Mouse (Mus musculus) kidney, adult 2 months (tissue): ENCODE data around the gene Exosc3. TPM values are rescaled to one million over a fixed set of nuclear protein-coding genes. Genes with fewer than 3 reads are reported as not detected.
A peak's percentile ranks its signal among the peaks of the same experiment; 100 is the strongest.

Source experiments
- DNase-seq: peaks from one replicate; pipeline ENCODE4 v3.0.0; 2021
- H3K27ac ChIP-seq: fragments of 200-500 bp; 2 replicates; pipeline ENCODE4 v1.5.1; 2012; ENCODE audit warnings: low read depth, low read length, control low read depth, inconsistent platforms; ENCODE audit not compliant: insufficient read depth
- H3K27me3 ChIP-seq: fragments of 200-500 bp; replicated peaks from 2 replicates; pipeline ENCODE4 v1.6.1; 2012; ENCODE audit warnings: mild to moderate bottlenecking, moderate library complexity, low read length, inconsistent platforms; ENCODE audit not compliant: control insufficient read depth, insufficient read depth
- H3K36me3 ChIP-seq: fragments of 200-500 bp; 2 replicates; pipeline ENCODE4 v1.6.1; 2012; ENCODE audit warnings: mild to moderate bottlenecking, moderate library complexity, low read length, inconsistent platforms; ENCODE audit not compliant: control insufficient read depth, insufficient read depth
- H3K4me1 ChIP-seq: fragments of 200-500 bp; 2 replicates; pipeline ENCODE4 v1.6.1; 2011; ENCODE audit warnings: low read length; ENCODE audit not compliant: control insufficient read depth, insufficient read depth
- H3K4me3 ChIP-seq: fragments of 200-500 bp; 2 replicates; pipeline ENCODE4 v1.5.1; 2011; ENCODE audit warnings: mild to moderate bottlenecking, low read depth, low read length, control low read depth; ENCODE audit not compliant: insufficient read depth
- CTCF ChIP-seq: fragments of 200-500 bp; conservative IDR thresholded peaks from 2 replicates; pipeline ENCODE4 v1.5.1; 2011; ENCODE audit warnings: low read depth, mild to moderate bottlenecking, control low read depth, low read length, moderate library complexity, mixed read lengths; ENCODE audit not compliant: insufficient read depth, insufficient read length
- POLR2A ChIP-seq: fragments of 200-500 bp; IDR thresholded peaks from one replicate; pipeline ENCODE4 v1.6.1; 2011; ENCODE audit warnings: low read depth, low read length, control low read depth
- WGBS: fragments of 180-500 bp; shearing (Covaris S2); methylation state at CpG from one replicate; pipeline ENCODE4 v1.1.7; 2018; 5-methylcytosine and 5-hydroxymethylcytosine counted together
- polyA plus RNA-seq: library from polyadenylated mRNA; depleted of rRNA; stranded (reverse); fragments of >200 nt; gene quantifications from 2 replicates; pipeline ENCODE4 v1.2.3, GENCODE M21; 2012; rRNA removed

Exosc3 gene
- polyA plus RNA-seq, 1 experiment, result 16.7 TPM

GRCm38 (mm10) chr4:45279981-45280548 is 62.5 kb downstream of the Exosc3 start:
- Histone ChIP-seq H3K4me1 (no peaks in the 10 kb centered on the region), H3K4me3 (no peak overlapping the region), H3K27me3 (no peaks in the 10 kb centered on the region), H3K36me3 (no peaks in the 10 kb centered on the region), H3K27ac (no peak overlapping the region)
- no peak for TF ChIP-seq POLR2A
- peak; percentile 93 for TF ChIP-seq CTCF
- peak; percentile 79 for DNase-seq
- 10% methylated on average over 4 of the region's 4 CpGs for WGBS

- DNase-seq, result no peak
Measured at GRCm38 (mm10) chr4:45279292-45279691, 63.2 kb downstream of the Exosc3 start.

DNA sequence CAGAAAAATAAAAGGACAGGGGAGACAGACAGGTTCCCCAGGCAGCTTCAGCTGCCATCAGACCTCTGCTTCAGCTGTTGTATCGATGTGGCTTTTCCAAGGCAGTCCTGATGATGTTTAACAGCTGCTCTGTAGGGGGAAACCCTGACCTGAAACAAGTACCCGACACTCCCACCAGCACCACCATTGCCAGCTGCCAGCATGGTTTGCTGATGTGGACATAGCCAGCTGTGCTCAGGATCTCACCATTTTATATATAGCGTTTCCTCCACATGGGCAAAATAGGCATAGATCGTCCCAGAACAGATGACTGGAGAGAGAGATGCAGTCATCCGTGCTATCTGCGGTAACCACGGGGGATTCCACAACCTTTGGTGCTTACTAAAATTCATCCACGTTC is 66.8 kb downstream of the Exosc3 start:
- DNase-seq, result no peak
- Histone ChIP-seq H3K27me3 (no peaks in the 10 kb centered on the region), H3K4me1 (no peaks in the 10 kb centered on the region), H3K27ac (no peak overlapping the region), H3K36me3 (no peaks in the 10 kb centered on the region), H3K4me3 (no peak overlapping the region)
- 48% methylated on average over 8 of the region's 8 CpGs for WGBS
- TF ChIP-seq CTCF (no peak), POLR2A (no peak)

More at GRCm38 (mm10) chr4:45279292-45279691, 63.2 kb downstream of the Exosc3 start:
- H3K27ac ChIP-seq, result no peak overlapping the region
- 63% methylated on average over 8 of the region's 8 CpGs for WGBS
- H3K4me3 ChIP-seq, result no peak overlapping the region
- no peaks in the 10 kb centered on the region for H3K4me1 ChIP-seq
- no peaks in the 10 kb centered on the region for H3K36me3 ChIP-seq
- H3K27me3 ChIP-seq, result no peaks in the 10 kb centered on the region
- TF ChIP-seq CTCF (no peak), POLR2A (no peak)

- no peaks in the 10 kb centered on the region for H3K36me3 ChIP-seq
- TF ChIP-seq POLR2A (no peak), CTCF (no peak)
- 62% methylated on average over 10 of the region's 10 CpGs for WGBS
- peak; percentile 42 for DNase-seq
- no peaks in the 10 kb centered on the region for H3K4me1 ChIP-seq
- H3K27me3 ChIP-seq, result no peaks in the 10 kb centered on the region
- H3K27ac ChIP-seq, result no peak overlapping the region
- H3K4me3 ChIP-seq, result no peak overlapping the region
Measured at GRCm38 (mm10) chr4:45271041-45271452, 71.5 kb downstream of the Exosc3 start.

DNA sequence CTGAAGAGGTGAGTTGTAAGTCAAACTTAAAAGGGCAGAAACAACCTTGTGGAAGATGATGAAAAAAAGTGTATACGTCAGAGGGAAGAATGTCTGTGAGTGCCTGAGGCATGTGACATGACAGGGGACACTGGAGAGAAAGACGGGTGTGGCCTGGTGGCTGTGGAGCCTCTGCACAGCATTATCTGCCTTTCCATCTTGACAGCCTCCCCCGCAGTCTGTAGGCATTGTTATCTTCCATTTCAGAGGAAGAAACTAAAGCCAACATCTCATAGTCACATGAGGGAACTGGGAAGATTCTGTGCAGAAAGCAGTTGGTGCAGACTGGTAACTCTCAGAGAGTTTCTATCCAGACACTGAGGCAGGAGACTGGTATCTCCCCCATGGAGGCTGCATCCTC is 74.6 kb downstream of the Exosc3 start:
- H3K27me3 ChIP-seq, result no peaks in the 10 kb centered on the region
- WGBS, result 67% methylated on average over 3 of the region's 3 CpGs
- no peak overlapping the region for H3K4me3 ChIP-seq
- TF ChIP-seq CTCF (no peak), POLR2A (no peak)
- H3K4me1 ChIP-seq, result no peaks in the 10 kb centered on the region
- no peak overlapping the region for H3K27ac ChIP-seq
- H3K36me3 ChIP-seq, result no peaks in the 10 kb centered on the region
- DNase-seq, result no peak

Other genes with a start within 250 kb of the Exosc3 start
- 121 and 155 TPM in 2 replicates for gene Tomm5, start 234.6 kb downstream of the Exosc3 start, polyA plus RNA-seq
- gene Frmpd1, start 157.9 kb downstream of the Exosc3 start, polyA plus RNA-seq, result 0.46 and 0.56 TPM in 2 replicates
- 3.2 and 3.9 TPM in 2 replicates for gene Trmt10b, start 45.6 kb downstream of the Exosc3 start, polyA plus RNA-seq
- gene Dcaf10, start 631 bp downstream of the Exosc3 start, polyA plus RNA-seq, result 8.5 and 12.2 TPM in 2 replicates
- gene Slc25a51, start 66.0 kb upstream of the Exosc3 start, polyA plus RNA-seq, result 145 and 157 TPM in 2 replicates
- 57.1 and 59.4 TPM in 2 replicates for gene Shb, start 189.7 kb upstream of the Exosc3 start, polyA plus RNA-seq